Mouse (Mus musculus): Measurements from ENCODE around the gene Lrp5. TPM values are rescaled to one million over a fixed set of nuclear protein-coding genes. Genes with fewer than 3 reads are reported as not detected.
A peak's percentile ranks its signal among the peaks of the same experiment; 100 is the strongest.

Lrp5 gene
- polyA plus RNA-seq, 1 experiment from 2014 or later: 1.4 TPM

DNA sequence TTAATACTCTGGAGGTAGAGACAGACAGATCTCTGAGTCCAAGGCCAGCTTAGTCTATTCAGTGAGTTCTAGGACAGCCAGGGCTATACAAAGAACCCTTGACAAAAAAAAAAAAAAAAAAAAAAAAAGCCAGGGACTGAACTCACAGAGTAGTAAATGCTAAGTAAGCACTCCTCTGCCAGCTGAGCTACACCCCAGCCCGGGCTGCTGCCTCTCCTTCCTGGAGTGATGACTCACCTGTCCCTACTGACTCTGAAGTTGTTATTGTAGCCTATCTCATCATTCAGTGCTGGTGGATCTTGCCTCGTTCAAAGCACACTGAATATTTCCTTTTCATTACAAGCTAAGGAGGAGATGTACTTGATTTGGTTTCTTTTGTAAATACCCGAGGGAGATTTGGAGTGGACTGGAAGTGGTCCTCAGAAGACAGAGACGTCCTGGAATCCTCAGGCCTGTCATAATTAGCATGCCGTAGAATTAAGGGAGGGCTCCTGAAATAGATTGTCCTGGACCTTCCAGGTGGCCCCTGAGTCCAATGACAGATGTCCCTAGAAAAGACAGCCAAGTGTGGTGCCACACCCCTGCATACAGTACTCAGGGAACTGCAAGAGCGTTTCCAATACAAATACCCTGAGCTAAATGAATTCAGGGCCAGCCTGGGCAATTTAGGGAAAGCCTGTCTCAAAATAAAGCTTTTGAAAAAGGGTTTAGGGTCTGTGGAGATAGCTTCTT lies 6.2 kb upstream of the Lrp5 start:
- H3K4me1 ChIP-seq (replicated peaks): no peaks in the 10 kb centered on the region; the same call in 1 of the 2 replicates
- peaks cover 5% of the 10 kb centered on the region for H3K27me3 ChIP-seq
- H3K9me3 ChIP-seq: no peaks in the 10 kb centered on the region
- no peak overlapping the region for H3K4me2 ChIP-seq
- no peak for ATAC-seq (ENCODE audit: low FRiP score)
- no peaks in the 10 kb centered on the region for H3K36me3 ChIP-seq
- no peak overlapping the region for H3K27ac ChIP-seq
- H3K4me3 ChIP-seq: no peak overlapping the region
- H3K9ac ChIP-seq: no peak overlapping the region
- WGBS: 73% methylated on average over 6 of the region's 6 CpGs

- Histone ChIP-seq H3K4me2 (no peak overlapping the region), H3K4me3 (no peak overlapping the region), H3K9me3 (no peaks in the 10 kb centered on the region), H3K27me3 (peaks cover 16% of the 10 kb centered on the region), H3K36me3 (no peaks in the 10 kb centered on the region), H3K27ac (no peak overlapping the region), H3K4me1 (replicated peaks) (peaks cover 7% of the 10 kb centered on the region), H3K9ac (no peak overlapping the region)
- no peak for ATAC-seq (ENCODE audit: low FRiP score)
- WGBS: 90% methylated on average over 5 of the region's 5 CpGs
Measured at GRCm38 (mm10) chr19:3691337-3691736, 5.0 kb upstream of the Lrp5 start.

DNA sequence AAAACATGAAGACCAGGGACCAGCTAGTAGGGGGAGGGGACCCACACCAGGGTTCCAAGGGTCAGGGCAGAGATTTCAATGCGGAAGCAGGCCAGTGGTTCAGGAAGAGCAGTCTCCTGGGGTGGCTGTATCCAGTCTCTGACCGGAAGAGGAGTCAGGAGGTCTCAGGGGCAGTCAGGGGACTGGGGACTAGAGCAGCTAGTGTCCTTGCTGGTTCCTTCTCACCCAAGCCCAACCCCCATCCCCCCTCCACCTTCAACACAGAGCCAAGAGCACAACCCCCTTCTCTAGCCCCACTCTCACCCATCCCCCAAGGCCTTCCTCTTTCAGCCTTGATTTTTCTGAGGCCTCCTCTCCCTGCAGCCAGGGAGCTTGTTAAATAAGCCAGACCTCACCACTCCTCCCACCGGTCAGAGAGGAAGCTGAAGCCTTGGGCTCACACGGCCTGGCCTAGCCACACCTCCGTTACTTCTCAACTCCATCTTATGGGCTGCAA lies 1.4 kb upstream of the Lrp5 start:
- no peak overlapping the region for H3K9ac ChIP-seq
- no peak overlapping the region for H3K27ac ChIP-seq
- peaks cover 30% of the 10 kb centered on the region for H3K27me3 ChIP-seq
- H3K36me3 ChIP-seq: no peaks in the 10 kb centered on the region
- no peak overlapping the region for H3K4me3 ChIP-seq
- H3K4me1 ChIP-seq (replicated peaks): peaks cover 29% of the 10 kb centered on the region
- H3K9me3 ChIP-seq: no peaks in the 10 kb centered on the region
- ATAC-seq (ENCODE audit: low FRiP score): no peak; the same call in 1 of the 2 replicates
- H3K4me2 ChIP-seq: no peak overlapping the region
- 34% methylated on average over 5 of the region's 5 CpGs for WGBS

DNA sequence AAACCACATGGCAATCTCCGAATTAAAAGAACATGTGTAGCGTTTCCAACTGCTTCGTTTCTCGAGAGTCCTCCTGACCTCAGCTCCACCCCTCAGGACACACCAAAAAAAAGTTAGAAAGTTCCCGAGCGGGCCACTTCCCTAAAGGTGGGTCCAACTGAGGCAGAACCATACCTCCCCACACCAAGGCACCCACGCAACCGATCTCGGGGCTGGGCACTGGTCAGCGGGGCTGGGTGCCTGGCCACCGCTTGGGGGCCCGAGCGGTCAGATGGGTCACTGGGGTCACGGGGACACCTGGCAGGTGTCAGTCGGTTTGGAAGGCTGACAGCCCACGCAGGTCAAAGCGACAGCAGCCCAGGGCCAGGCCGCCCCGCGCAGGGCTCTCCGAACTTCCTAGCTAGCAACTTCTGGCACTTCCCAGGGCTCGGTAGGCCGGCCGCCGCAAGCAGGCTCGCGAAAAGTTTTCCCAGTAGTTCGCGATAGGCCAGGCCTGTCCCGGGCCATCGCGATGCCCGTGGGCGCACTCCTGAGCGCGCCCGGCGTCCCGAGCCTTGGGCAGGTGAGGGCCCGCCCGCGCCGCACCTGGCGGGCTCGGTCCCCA lies 651 bp downstream of the Lrp5 start:
- under 1% methylated on average over 45 of the region's 45 CpGs for WGBS
- H3K27ac ChIP-seq: peak overlapping the region; percentile 58
- peak; percentile 31; the same call in 1 of the 2 replicates for ATAC-seq (ENCODE audit: low FRiP score)

DNA sequence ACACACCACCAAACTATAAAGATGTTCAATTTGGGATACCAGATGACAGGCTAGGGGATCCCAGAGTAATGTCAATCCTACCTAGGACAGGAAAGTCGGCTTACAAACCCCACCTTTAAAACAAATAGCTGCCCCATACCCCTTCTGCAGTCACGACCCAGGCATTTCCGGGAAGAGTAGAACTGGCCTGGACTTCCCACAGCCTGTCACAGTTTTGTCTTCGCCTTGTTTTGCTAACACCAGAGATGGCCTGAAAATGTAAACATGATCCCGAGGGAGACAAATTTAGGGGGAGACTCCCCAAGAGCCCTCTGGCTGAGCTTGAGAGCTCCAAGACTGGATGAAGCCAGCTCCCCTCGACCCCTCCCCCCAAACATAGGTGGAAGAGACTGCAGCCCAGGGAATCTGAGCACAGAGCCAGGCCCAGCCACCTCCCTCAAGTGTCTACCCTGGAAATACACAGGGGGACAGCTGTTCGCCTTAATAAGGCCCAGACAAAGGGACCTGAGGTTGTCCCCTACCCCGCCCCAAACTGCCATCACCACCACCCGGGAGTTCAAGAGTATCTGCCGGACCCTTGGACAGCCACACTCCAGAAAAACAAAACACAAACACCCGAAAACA lies 1.3 kb downstream of the Lrp5 start:
- Histone ChIP-seq H3K27me3 (peaks cover 30% of the 10 kb centered on the region), H3K4me2 (peak overlapping the region; percentile 99), H3K4me3 (peak overlapping the region; percentile 88), H3K27ac (peak overlapping the region; percentile 58), H3K36me3 (no peaks in the 10 kb centered on the region), H3K9ac (peak overlapping the region; percentile 84; the same call in 1 of the 2 replicates), H3K9me3 (no peaks in the 10 kb centered on the region), H3K4me1 (replicated peaks) (peaks cover 48% of the 10 kb centered on the region)
- 16% methylated on average over 11 of the region's 11 CpGs for WGBS
- ATAC-seq (ENCODE audit: low FRiP score): no peak

More for the DNA sequence above, 651 bp downstream of the Lrp5 start:
- Histone ChIP-seq H3K27me3 (peaks cover 30% of the 10 kb centered on the region), H3K4me2 (peak overlapping the region; percentile 99), H3K36me3 (no peaks in the 10 kb centered on the region), H3K4me3 (peak overlapping the region; percentile 88), H3K9ac (peak overlapping the region; percentile 84), H3K4me1 (replicated peaks) (peaks cover 44% of the 10 kb centered on the region), H3K9me3 (no peaks in the 10 kb centered on the region)

DNA sequence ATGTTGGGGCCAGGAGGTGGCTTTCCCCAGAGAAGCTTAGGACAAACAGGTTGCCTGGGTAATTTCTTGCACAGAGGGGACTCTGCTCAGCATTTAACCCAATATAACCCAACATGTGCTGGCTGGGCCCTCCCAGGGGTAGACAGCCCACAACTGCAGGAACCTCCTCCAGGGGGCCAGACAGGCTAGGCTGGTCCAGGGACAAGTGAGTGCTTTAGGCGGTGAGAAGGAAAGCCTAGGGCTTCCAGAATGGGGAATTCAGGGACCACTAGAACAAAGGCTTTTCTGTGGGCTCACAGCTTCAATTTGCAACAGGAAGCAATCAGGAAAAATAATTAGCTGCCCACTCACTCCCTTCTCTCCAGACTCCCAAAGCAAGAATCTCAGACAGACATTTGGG lies 1.9 kb downstream of the Lrp5 start:
- H3K4me1 ChIP-seq (replicated peaks): peaks cover 48% of the 10 kb centered on the region
- H3K9me3 ChIP-seq: no peaks in the 10 kb centered on the region
- H3K4me2 ChIP-seq: peak overlapping the region; percentile 99
- H3K36me3 ChIP-seq: no peaks in the 10 kb centered on the region
- peak overlapping the region; percentile 84; the same call in 1 of the 2 replicates for H3K9ac ChIP-seq
- ATAC-seq (ENCODE audit: low FRiP score): no peak
- H3K27ac ChIP-seq: peak overlapping the region; percentile 58
- WGBS: 13% methylated on average over 1 of the region's 1 CpGs
- peak overlapping the region; percentile 88 for H3K4me3 ChIP-seq
- H3K27me3 ChIP-seq: peaks cover 30% of the 10 kb centered on the region

GRCm38 (mm10) chr19:3681310-3681934 lies 4.9 kb downstream of the Lrp5 start:
- peak overlapping the region; percentile 76 for H3K27ac ChIP-seq
- 34% methylated on average over 13 of the region's 13 CpGs for WGBS
- no peak overlapping the region for H3K4me2 ChIP-seq
- no peak overlapping the region for H3K4me3 ChIP-seq
- H3K4me1 ChIP-seq (replicated peaks): peaks cover 40% of the 10 kb centered on the region
- no peaks in the 10 kb centered on the region for H3K36me3 ChIP-seq
- ATAC-seq (ENCODE audit: low FRiP score): peak; percentile 62; the same call in 1 of the 2 replicates
- no peaks in the 10 kb centered on the region for H3K9me3 ChIP-seq
- H3K9ac ChIP-seq: no peak overlapping the region
- H3K27me3 ChIP-seq: peaks cover 14% of the 10 kb centered on the region

DNA sequence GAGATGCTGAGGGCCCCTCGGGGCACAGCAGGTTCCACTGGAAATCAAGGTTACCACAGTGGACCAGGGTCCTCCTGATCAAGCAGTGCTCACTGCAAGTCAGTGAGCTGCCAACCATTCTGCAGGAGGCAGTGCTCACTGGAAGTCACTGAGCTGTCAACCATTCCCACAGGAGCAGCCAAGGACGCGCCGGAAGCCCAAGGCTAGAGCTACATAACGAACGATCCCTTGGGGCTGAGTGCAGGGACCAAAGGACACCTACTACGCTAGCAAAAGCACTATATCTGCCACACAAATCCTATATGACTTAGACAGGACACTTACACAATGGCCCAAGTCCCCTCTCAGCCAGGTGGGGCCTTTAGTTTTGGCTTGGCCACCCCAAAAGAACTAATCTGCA lies 5.6 kb downstream of the Lrp5 start:
- no peak overlapping the region for H3K9ac ChIP-seq
- H3K27me3 ChIP-seq: peaks cover 10% of the 10 kb centered on the region
- no peak overlapping the region for H3K4me2 ChIP-seq
- ATAC-seq (ENCODE audit: low FRiP score): no peak
- H3K9me3 ChIP-seq: no peaks in the 10 kb centered on the region
- 0 out of 2 replicates have a peak overlapping the region, but pooled peaks have one; percentile 0 for H3K27ac ChIP-seq
- H3K4me3 ChIP-seq: no peak overlapping the region
- H3K4me1 ChIP-seq (replicated peaks): peaks cover 37% of the 10 kb centered on the region
- H3K36me3 ChIP-seq: no peaks in the 10 kb centered on the region
- 70% methylated on average over 7 of the region's 7 CpGs for WGBS

DNA sequence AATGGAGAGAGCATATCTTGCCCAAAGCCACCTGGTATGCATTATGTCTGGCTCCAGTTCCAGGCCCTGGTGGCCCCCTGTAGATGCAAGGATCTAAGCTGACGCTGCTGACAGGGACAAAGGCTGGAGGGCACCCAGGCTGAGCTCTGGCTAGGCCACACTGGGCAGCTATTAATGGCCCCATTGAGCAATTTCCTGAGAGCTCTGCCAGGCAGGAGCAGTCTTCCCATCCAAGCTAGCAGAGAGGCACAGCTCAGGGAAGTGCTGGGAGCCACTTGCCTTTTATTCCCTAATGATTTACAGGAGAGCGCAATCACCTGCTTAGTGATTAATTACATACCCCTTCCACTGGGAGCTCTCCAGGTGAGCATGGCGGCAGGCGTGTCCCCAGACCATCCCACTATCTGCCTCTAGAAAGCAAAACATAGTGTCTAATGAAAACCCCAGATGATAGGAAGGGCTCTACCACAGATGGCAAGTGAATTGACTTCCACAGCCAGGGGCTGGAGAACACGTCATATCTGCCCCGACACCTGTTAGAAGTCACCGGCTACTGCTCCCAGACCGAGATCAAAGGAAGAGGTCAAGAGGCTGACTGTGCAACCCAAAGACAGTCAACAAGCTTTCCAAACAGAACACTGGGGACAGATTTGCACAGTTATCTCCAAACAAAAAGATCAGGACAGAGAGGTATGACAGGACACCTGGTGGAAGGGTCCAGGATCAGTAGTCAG lies 12.1 kb downstream of the Lrp5 start:
- H3K4me2 ChIP-seq: no peak overlapping the region

DNA sequence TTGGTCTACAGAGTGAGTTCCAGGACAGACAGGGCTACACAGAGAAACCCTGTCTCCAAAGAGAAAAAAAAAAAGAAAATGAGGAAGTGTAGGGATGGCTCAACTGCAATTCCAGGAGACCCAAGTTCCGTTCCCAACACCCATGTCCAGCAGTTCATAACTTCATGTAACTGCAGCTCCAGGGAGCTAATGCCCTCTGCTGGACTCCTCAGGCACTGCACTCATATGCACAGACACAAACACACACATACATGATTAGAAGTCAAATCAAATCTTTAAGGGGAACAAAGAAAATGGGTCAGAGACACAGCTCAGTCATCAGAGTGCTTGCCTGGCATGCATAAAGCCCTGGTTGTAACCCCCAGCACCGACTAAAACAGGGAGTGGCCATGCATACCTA lies 13.2 kb downstream of the Lrp5 start:
- Histone ChIP-seq H3K9me3 (peaks cover 6% of the 10 kb centered on the region; the same call in 1 of the 2 replicates), H3K36me3 (peaks cover 10% of the 10 kb centered on the region), H3K9ac (no peak overlapping the region), H3K27ac (no peak overlapping the region), H3K4me1 (replicated peaks) (peaks cover 18% of the 10 kb centered on the region), H3K4me2 (no peak overlapping the region), H3K27me3 (no peaks in the 10 kb centered on the region), H3K4me3 (no peak overlapping the region)
- ATAC-seq (ENCODE audit: low FRiP score): no peak
- WGBS: 93% methylated on average over 2 of the region's 2 CpGs

More for the DNA sequence above, 12.1 kb downstream of the Lrp5 start:
- ATAC-seq (ENCODE audit: low FRiP score): no peak
- Histone ChIP-seq H3K27ac (no peak overlapping the region), H3K27me3 (no peaks in the 10 kb centered on the region), H3K9me3 (peaks cover 6% of the 10 kb centered on the region; the same call in 1 of the 2 replicates), H3K4me3 (no peak overlapping the region), H3K36me3 (peaks cover 10% of the 10 kb centered on the region), H3K4me1 (replicated peaks) (peaks cover 7% of the 10 kb centered on the region), H3K9ac (no peak overlapping the region)
- 88% methylated on average over 8 of the region's 8 CpGs for WGBS

- 63% methylated on average over 13 of the region's 13 CpGs for WGBS
- no peak overlapping the region for H3K4me3 ChIP-seq
- H3K27me3 ChIP-seq: no peaks in the 10 kb centered on the region
- H3K9me3 ChIP-seq: peaks cover 6% of the 10 kb centered on the region; the same call in 1 of the 2 replicates
- peaks cover 10% of the 10 kb centered on the region for H3K36me3 ChIP-seq
- H3K4me1 ChIP-seq (replicated peaks): peaks cover 27% of the 10 kb centered on the region
- H3K9ac ChIP-seq: no peak overlapping the region
- no peak for ATAC-seq (ENCODE audit: low FRiP score)
- H3K27ac ChIP-seq: 0 out of 2 replicates have a peak overlapping the region, but pooled peaks have one; percentile 23
- 0 out of 2 replicates have a peak overlapping the region, but pooled peaks have one; percentile 4 for H3K4me2 ChIP-seq
Measured at GRCm38 (mm10) chr19:3669100-3669499, 17.3 kb downstream of the Lrp5 start.
